Mouse (Mus musculus): ENCODE data around the gene Eno2. TPM values are rescaled to one million over a fixed set of nuclear protein-coding genes. Genes with fewer than 3 reads are reported as not detected.

Eno2 gene
- total and polyA plus RNA-seq, 3 experiments = 20.8 to 24.6 (median 23.6) TPM

GRCm38 (mm10) chr6:124743647-124744046 lies 25.8 kb downstream of the Eno2 start:
- Histone ChIP-seq H3K9ac (ENCODE audit: insufficient read depth, low read depth) (no peak overlapping the region), H3K4me1 (ENCODE audit: control insufficient read depth in 1 of 2, insufficient read depth in 2 of 2) (peaks cover 26 to 61% of the 10 kb centered on the region in 2 experiments), H3K9me3 (replicated peaks; ENCODE audit: low read length) (no peaks in the 10 kb centered on the region), H3K4me3 (replicated peaks in 1 of 3; ENCODE audit: low read depth in 2 of 3, low read length in 2 of 3, poor library complexity in 1 of 3) (no peak overlapping the region), H3K27me3 (replicated peaks) (no peaks in the 10 kb centered on the region), H3K4me2 (ENCODE audit: insufficient read depth, low read depth, poor library complexity, severe bottlenecking) (no peak overlapping the region), H3K36me3 (replicated peaks in 1 of 2; ENCODE audit: control insufficient read depth in 1 of 2, insufficient read depth in 1 of 2, low read length in 1 of 2) (peaks cover 35 to 44% of the 10 kb centered on the region in 2 experiments), H3K79me2 (replicated peaks; ENCODE audit: control insufficient read depth, extremely low read depth, insufficient read depth, poor library complexity, severe bottlenecking) (no peaks in the 10 kb centered on the region), H3K27ac (ENCODE audit: insufficient read depth, low read depth) (no peak overlapping the region)
- no peak for DNase-seq (ENCODE audit: extremely low read depth)
- TF ChIP-seq PAX5 (IDR thresholded peaks at IDR 0.05; ENCODE audit: low read length) (no peak), MEF2A (IDR thresholded peaks at IDR 0.05; ENCODE audit: borderline replicate concordance, low read depth, low read length) (no peak), SMC3 (IDR thresholded peaks at IDR 0.05; ENCODE audit: low read depth, low read length) (no peak), USF1 (IDR thresholded peaks at IDR 0.05; ENCODE audit: low read depth, low read length) (no peak), ZKSCAN1 (IDR thresholded peaks at IDR 0.05; ENCODE audit: borderline replicate concordance, low read depth, low read length) (no peak), E2F4 (IDR thresholded peaks at IDR 0.05; ENCODE audit: insufficient replicate concordance, low read depth, low read length) (no peak), MAX (IDR thresholded peaks at IDR 0.05; ENCODE audit: low read length) (no peak), POLR2AphosphoS2 (IDR thresholded peaks at IDR 0.05; ENCODE audit: low read depth, low read length) (no peak), EP300 (IDR thresholded peaks at IDR 0.05; ENCODE audit: low read length) (no peak)
- in situ Hi-C loops (cut with MboI; ENCODE audit: low pct_ligation_motif_present, low pct_unique_long_range_greater_than_20kb, low sequenced_read_pairs) = no loop called here
- dilution Hi-C loops (cut with MboI; ENCODE audit: extremely low pct_ligation_motif_present, extremely low pct_unique_long_range_greater_than_20kb, low sequenced_read_pairs) = no loop called here

DNA sequence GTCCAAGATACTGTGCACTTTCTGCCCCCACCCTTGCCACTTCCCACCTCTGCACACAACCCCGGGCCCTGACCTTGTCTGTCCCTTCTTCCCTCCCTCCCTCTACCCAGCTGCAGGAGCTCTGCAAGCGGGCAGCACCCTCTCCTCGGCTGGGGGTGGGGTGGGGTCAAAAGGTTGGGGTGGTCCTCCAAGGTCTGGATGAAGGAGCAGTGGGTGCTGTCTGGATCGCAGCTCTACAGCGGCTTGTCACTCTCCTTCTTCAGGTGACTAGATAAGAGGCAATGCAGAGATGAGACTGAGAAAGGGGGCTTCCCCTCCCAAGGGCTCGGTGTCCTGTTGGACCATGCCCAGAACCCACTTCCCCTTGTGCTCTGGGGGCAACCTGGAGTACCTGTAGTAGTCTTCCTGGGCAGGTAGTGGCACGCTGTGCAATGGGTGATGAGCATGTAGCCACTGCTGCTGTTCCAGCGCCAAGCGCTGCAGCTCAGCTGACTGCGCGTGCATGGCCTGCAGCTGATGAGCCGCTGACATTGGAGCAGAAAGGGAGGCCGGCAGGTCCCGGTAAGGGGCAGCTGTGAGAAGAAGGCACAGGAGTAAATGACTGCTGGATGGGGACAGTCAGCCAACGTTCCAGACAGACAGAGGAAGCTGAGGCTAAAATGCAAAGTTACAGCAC lies 26.5 kb downstream of the Eno2 start:
- in situ Hi-C loops (cut with MboI; ENCODE audit: low pct_ligation_motif_present, low pct_unique_long_range_greater_than_20kb, low sequenced_read_pairs) = no loop called here
- no peak for TF ChIP-seq BHLHE40 (IDR thresholded peaks at IDR 0.05; ENCODE audit: low read depth, low read length)
- TF ChIP-seq ELF1 (IDR thresholded peaks at IDR 0.05; ENCODE audit: low read depth, low read length) = no peak
- Histone ChIP-seq H3K27me3 (replicated peaks) (no peaks in the 10 kb centered on the region), H3K79me2 (replicated peaks; ENCODE audit: control insufficient read depth, extremely low read depth, insufficient read depth, poor library complexity, severe bottlenecking) (no peaks in the 10 kb centered on the region), H3K9ac (ENCODE audit: insufficient read depth, low read depth) (no peak overlapping the region), H3K4me3 (replicated peaks in 1 of 3; ENCODE audit: low read depth in 2 of 3, low read length in 2 of 3, poor library complexity in 1 of 3) (no peak overlapping the region), H3K27ac (ENCODE audit: insufficient read depth, low read depth) (no peak overlapping the region), H3K4me2 (ENCODE audit: insufficient read depth, low read depth, poor library complexity, severe bottlenecking) (no peak overlapping the region), H3K4me1 (ENCODE audit: control insufficient read depth in 1 of 2, insufficient read depth in 2 of 2) (peaks cover 26 to 68% of the 10 kb centered on the region in 2 experiments), H3K36me3 (replicated peaks in 1 of 2; ENCODE audit: control insufficient read depth in 1 of 2, insufficient read depth in 1 of 2, low read length in 1 of 2) (peaks cover 33 to 39% of the 10 kb centered on the region in 2 experiments), H3K9me3 (replicated peaks; ENCODE audit: low read length) (no peaks in the 10 kb centered on the region)
- dilution Hi-C loops (cut with MboI; ENCODE audit: extremely low pct_ligation_motif_present, extremely low pct_unique_long_range_greater_than_20kb, low sequenced_read_pairs) = no loop called here
- DNase-seq (ENCODE audit: extremely low read depth) = no peak

GRCm38 (mm10) chr6:124741842-124742241 lies 27.6 kb downstream of the Eno2 start:
- peak overlapping the region in 1 of 3 experiments; percentile 27 for H3K4me3 ChIP-seq (replicated peaks in 1 of 3; ENCODE audit: low read depth in 2 of 3, low read length in 2 of 3, poor library complexity in 1 of 3)
- no peak for DNase-seq (ENCODE audit: extremely low read depth)
- dilution Hi-C loops (cut with MboI; ENCODE audit: extremely low pct_ligation_motif_present, extremely low pct_unique_long_range_greater_than_20kb, low sequenced_read_pairs) (no loop called here), in situ Hi-C loops (cut with MboI; ENCODE audit: low pct_ligation_motif_present, low pct_unique_long_range_greater_than_20kb, low sequenced_read_pairs) (no loop called here)
- H3K9me3 ChIP-seq (replicated peaks; ENCODE audit: low read length) = no peaks in the 10 kb centered on the region
- no peaks in the 10 kb centered on the region for H3K27me3 ChIP-seq (replicated peaks)
- peak overlapping the region; percentile 76 for H3K4me2 ChIP-seq (ENCODE audit: insufficient read depth, low read depth, poor library complexity, severe bottlenecking)
- peak overlapping the region; percentile 87 for H3K27ac ChIP-seq (ENCODE audit: insufficient read depth, low read depth)
- TF ChIP-seq HCFC1 (IDR thresholded peaks at IDR 0.05; ENCODE audit: low read depth, low read length) (no peak), MAX (IDR thresholded peaks at IDR 0.05; ENCODE audit: low read length) (no peak), ETS1 (conservative IDR thresholded peaks at IDR 0.05; ENCODE audit: low read depth, low read length) (no peak), JUN (IDR thresholded peaks at IDR 0.05; ENCODE audit: insufficient read depth, low read depth, low read length) (no peak), RAD21 (IDR thresholded peaks at IDR 0.05; ENCODE audit: low read depth, low read length) (no peak), BHLHE40 (IDR thresholded peaks at IDR 0.05; ENCODE audit: low read depth, low read length) (no peak), MYC (IDR thresholded peaks at IDR 0.05; ENCODE audit: low read depth, low read length) (no peak), SMC3 (IDR thresholded peaks at IDR 0.05; ENCODE audit: low read depth, low read length) (no peak), ELF1 (IDR thresholded peaks at IDR 0.05; ENCODE audit: low read depth, low read length) (no peak), ZNF384 (IDR thresholded peaks at IDR 0.05; ENCODE audit: low read depth, low read length) (no peak), SIN3A (IDR thresholded peaks at IDR 0.05; ENCODE audit: low read length) (no peak), GABPA (IDR thresholded peaks at IDR 0.05; ENCODE audit: insufficient replicate concordance, low read depth, low read length) (no peak), UBTF (IDR thresholded peaks at IDR 0.05; ENCODE audit: low read depth, low read length) (no peak), MAZ (IDR thresholded peaks at IDR 0.05; ENCODE audit: low read depth, low read length) (no peak), KAT2A (IDR thresholded peaks at IDR 0.05; ENCODE audit: insufficient replicate concordance, low read length) (no peak), CHD1 (IDR thresholded peaks at IDR 0.05; ENCODE audit: low read depth, low read length) (no peak), USF1 (IDR thresholded peaks at IDR 0.05; ENCODE audit: low read depth, low read length) (no peak), NRF1 (IDR thresholded peaks at IDR 0.05; ENCODE audit: low read depth, low read length) (no peak)
- H3K9ac ChIP-seq (ENCODE audit: insufficient read depth, low read depth) = peak overlapping the region; percentile 41
- H3K79me2 ChIP-seq (replicated peaks; ENCODE audit: control insufficient read depth, extremely low read depth, insufficient read depth, poor library complexity, severe bottlenecking) = no peaks in the 10 kb centered on the region
- peaks cover 22 to 27% of the 10 kb centered on the region in 2 experiments for H3K36me3 ChIP-seq (replicated peaks in 1 of 2; ENCODE audit: control insufficient read depth in 1 of 2, insufficient read depth in 1 of 2, low read length in 1 of 2)
- H3K4me1 ChIP-seq (ENCODE audit: control insufficient read depth in 1 of 2, insufficient read depth in 2 of 2) = peaks cover 33 to 79% of the 10 kb centered on the region in 2 experiments
